Mouse (Mus musculus): ENCODE measurements at regions not wholly inside any gene's neighbourhood (a gene's known extent, or its start where the extent isn't known, plus 50 kb on each side); places are given as distances from the start of the nearest gene placed in this dataset.

DNA sequence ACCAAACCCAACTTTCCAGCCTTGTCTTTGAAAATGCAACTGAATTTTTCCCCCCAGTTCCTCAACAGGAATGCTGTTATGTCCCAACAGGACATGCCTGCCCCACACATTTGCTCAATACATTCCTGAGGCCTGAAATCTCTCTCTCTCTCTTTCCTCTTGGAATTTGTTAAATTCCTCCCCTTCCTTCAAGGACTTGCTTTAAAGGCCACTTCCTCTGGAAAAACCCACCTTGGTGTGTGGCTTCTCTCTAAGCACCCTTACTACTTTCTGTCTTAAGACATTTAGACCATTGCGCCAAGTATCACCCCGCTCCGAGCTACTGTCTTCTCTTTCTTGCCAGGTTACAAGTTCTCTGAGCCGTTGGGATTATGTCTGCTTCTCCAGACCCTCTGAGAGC, 151.2 kb upstream of the Smim15 start:
- Histone ChIP-seq H3K4me1 (ENCODE audit: control insufficient read depth, insufficient read depth, low read length) (no peaks in the 10 kb centered on the region), H3K4me3 (ENCODE audit: insufficient read depth, low read length) (no peak overlapping the region), H3K27ac (ENCODE audit: insufficient read depth, low read length) (no peak overlapping the region)
- TF ChIP-seq CTCF (IDR thresholded peaks at IDR 0.05; ENCODE audit: extremely low read depth, insufficient read depth, low read length) = no peak
- TF ChIP-seq POLR2A (IDR thresholded peaks at IDR 0.05; ENCODE audit: extremely low read depth, insufficient read depth, low read length) = no peak

DNA sequence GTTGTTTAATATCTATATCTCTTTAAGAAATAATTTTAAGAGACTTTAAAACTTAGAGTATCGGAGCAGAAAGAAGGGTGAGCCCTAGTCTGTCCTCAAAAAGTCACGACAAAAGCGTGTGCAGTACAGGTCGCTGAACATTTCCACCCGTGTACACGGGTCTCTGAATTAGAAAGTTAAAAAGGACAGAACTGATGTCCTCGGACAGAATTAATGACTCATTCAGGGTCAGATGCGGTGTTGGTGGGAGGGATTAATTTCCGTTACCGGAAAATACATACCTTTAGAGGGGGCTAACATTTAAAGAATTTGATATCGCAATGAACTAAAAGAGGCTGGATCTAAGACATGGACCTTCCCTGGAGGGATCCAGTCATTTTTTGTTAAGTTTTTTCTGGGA, 152.3 kb upstream of the Smim15 start:
- Histone ChIP-seq H3K4me3 (ENCODE audit: insufficient read depth, low read length) (peak overlapping the region; percentile 74; the same call in 1 of the 2 replicates), H3K27ac (ENCODE audit: insufficient read depth, low read length) (0 out of 2 replicates have a peak overlapping the region, but pooled peaks have one; percentile 100), H3K4me1 (ENCODE audit: control insufficient read depth, insufficient read depth, low read length) (no peaks in the 10 kb centered on the region; the same call in 1 of the 2 replicates)
- TF ChIP-seq CTCF (IDR thresholded peaks at IDR 0.05; ENCODE audit: extremely low read depth, insufficient read depth, low read length) (no peak), POLR2A (IDR thresholded peaks at IDR 0.05; ENCODE audit: extremely low read depth, insufficient read depth, low read length) (no peak)

DNA sequence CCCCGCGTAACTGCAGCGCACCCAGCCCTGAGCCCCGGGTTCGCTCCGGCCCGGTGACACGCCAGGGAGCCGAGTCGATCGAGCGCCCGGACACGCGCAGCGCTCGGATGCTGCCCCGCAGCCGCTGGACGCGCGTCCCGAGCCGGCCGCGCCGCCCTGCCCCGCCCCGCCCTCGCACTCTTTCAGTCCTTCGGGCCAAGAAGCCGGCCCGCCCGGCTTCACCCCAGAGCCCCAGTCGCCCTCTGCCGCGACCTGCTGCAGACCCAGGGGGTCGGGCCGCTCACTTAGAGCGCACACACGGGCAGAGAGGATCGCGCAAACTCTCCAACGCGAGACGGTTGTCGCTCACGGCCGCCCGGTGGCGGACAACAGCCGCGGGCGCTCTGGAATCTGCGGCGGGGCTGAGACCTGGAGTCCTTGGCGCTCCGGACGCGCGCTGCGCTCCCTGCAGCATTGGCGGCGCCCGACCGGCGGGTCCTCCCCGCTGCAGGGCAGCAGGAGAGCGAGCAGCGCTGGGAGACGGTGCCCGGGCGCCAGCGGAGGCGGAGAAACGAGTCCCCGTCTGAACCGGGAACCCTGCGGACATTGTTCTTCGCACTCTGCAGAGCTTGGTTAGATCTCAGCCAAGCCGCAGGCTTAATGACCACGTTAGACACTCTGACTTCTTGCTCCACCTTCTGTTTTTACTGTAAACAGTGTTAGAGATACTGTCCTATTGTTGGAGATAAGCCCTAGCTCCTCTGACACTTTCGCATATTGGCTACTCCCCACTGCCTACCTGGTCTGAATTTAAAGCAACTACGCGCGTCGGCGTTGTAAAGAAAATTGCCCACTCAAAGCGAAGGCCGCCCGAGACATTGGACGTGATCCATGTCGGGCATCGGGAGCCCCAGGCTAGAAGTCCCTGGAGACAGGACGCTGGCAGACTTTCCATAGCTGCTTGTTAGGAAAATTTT, 153.1 kb upstream of the Smim15 start:
- no peaks in the 10 kb centered on the region; the same call in 1 of the 2 replicates for H3K4me1 ChIP-seq (ENCODE audit: control insufficient read depth, insufficient read depth, low read length)
- TF ChIP-seq POLR2A (IDR thresholded peaks at IDR 0.05; ENCODE audit: extremely low read depth, insufficient read depth, low read length) (no peak), CTCF (IDR thresholded peaks at IDR 0.05; ENCODE audit: extremely low read depth, insufficient read depth, low read length) (no peak)
- H3K4me3 ChIP-seq (ENCODE audit: insufficient read depth, low read length) = peak overlapping the region; percentile 74
- peak overlapping the region; percentile 100 for H3K27ac ChIP-seq (ENCODE audit: insufficient read depth, low read length)

DNA sequence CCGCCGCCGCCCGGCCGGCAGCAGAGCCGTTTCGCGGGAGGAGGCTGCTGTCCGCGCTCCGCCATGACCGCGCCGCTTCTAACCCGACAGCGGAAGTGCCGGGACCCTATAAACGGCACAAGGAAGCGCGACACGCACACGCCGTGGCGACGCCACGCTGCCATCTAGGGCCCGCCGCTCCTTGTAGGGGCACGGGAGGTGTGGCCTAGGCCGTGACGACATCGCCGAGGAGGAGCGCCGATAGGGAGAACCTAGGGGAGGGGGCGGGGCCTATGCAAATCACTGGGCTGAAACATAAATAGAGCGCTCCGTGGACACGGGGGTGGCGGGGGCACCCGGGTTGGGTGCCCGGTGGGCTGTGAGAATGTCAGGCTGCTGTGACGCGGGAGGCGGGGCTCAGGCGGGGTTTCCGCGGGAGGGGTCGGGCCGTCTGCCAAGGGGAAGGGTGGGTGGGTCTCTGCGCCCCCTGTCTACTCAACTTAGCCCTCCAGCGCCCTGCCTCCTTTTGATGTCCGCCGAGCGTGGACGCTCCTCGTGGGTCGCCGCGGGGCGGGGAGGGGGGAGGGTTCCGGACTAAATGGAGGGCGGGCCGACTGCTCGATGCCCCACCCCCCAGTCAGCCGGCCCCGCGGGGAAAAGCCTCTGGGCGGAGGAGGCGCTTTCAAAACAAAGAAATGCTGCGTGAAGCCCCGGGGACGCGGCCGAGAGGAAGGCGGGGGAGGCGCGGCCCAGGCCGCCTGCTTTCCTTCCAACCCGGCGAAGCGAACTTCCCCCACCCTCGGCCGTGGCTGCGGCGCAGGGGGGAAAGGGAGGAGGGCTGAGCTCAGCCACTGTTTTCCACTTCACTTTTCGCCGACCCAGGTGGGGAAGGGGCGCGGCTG, 154.0 kb upstream of the Smim15 start:
- peak overlapping the region; percentile 74 for H3K4me3 ChIP-seq (ENCODE audit: insufficient read depth, low read length)
- no peaks in the 10 kb centered on the region; the same call in 1 of the 2 replicates for H3K4me1 ChIP-seq (ENCODE audit: control insufficient read depth, insufficient read depth, low read length)
- TF ChIP-seq CTCF (IDR thresholded peaks at IDR 0.05; ENCODE audit: extremely low read depth, insufficient read depth, low read length) = no peak
- TF ChIP-seq POLR2A (IDR thresholded peaks at IDR 0.05; ENCODE audit: extremely low read depth, insufficient read depth, low read length) = peak; percentile 98
- H3K27ac ChIP-seq (ENCODE audit: insufficient read depth, low read length) = peak overlapping the region; percentile 100

DNA sequence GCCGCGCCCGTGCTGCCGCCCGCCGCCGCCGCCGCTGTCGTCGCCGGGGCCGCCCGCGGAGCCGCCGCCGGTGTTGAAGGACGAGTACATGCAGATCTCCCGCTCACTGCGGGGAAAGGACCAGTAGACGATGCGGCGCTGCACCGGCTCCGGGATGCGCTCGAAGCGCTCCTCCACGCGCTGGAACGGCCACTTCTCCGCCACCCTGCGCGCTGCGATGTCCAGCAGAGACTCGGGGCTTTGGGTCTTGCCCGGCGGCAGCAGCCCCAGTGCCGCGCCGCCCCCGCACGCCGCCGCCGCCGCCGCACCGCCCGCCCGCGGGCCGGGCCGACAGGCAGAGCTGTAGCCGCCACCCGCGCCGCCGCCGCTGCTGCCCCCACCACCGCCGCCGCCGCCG, 154.7 kb upstream of the Smim15 start:
- Histone ChIP-seq H3K4me3 (ENCODE audit: insufficient read depth, low read length) (peak overlapping the region; percentile 74), H3K27ac (ENCODE audit: insufficient read depth, low read length) (peak overlapping the region; percentile 93), H3K4me1 (ENCODE audit: control insufficient read depth, insufficient read depth, low read length) (peaks cover 2% of the 10 kb centered on the region)
- TF ChIP-seq POLR2A (IDR thresholded peaks at IDR 0.05; ENCODE audit: extremely low read depth, insufficient read depth, low read length) (no peak), CTCF (IDR thresholded peaks at IDR 0.05; ENCODE audit: extremely low read depth, insufficient read depth, low read length) (no peak)

DNA sequence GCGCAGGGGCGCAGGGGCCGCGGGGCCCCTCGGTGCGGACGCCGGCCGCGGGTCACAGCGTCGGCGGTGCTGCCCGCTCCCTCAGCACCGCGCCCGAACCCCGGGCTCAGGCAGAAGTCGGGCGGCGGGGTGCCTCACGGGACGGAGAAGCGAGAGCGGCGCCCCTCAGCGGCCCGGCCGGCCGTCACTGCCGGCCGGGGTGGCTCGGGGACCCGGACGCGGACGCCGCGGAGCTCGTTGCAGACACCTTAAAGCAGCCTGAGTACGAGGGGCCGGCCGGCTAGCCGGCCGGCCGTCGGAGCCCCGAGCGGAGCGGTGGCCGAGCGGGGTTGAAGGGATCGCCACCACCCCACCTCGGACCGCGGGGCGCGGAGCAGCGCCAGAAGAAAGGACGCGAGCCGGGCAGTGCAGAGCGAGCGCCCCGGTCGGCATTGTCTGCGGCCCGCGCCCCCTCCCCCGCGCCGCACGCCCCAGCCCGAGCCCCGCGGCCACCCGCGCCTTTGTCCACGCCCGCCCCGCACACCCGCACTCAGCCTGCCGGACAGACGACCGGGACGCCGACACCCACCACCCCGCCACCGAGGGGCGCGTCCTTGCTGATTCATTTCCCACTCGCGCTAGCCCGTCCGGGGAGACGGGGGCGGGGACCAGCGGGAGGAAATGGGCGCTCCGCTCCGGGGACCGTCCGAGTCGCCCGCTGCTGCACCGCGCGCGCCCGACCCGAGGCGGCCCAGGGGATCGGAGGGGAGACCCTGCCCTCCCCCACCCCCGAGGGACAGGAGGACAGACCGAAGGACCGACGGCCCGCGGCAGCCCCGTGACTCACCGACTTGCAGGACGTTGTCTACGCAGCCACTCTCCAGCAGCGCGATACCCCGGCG, 155.4 kb upstream of the Smim15 start:
- Histone ChIP-seq H3K4me3 (ENCODE audit: insufficient read depth, low read length) (peak overlapping the region; percentile 74), H3K4me1 (ENCODE audit: control insufficient read depth, insufficient read depth, low read length) (peaks cover 4% of the 10 kb centered on the region), H3K27ac (ENCODE audit: insufficient read depth, low read length) (peak overlapping the region; percentile 91; the same call in 1 of the 2 replicates)
- no peak for TF ChIP-seq POLR2A (IDR thresholded peaks at IDR 0.05; ENCODE audit: extremely low read depth, insufficient read depth, low read length)
- TF ChIP-seq CTCF (IDR thresholded peaks at IDR 0.05; ENCODE audit: extremely low read depth, insufficient read depth, low read length) = no peak

DNA sequence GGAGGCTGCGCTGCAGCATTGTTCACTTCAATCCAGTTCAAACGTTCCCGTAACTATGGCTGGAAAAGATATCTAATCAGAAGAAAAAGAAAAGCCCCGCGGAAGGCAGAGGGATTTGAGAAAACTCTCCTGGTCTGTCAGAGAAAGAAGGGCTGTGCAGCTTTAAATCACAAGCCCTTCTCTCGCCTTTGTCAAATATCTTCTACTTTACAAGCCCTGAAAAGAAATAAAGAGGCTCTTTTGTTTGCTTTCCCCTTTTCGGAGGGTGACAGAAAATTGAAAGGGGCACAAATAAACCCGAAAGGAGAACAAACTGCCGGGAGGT, 156.1 kb upstream of the Smim15 start:
- peaks cover 4% of the 10 kb centered on the region for H3K4me1 ChIP-seq (ENCODE audit: control insufficient read depth, insufficient read depth, low read length)
- TF ChIP-seq POLR2A (IDR thresholded peaks at IDR 0.05; ENCODE audit: extremely low read depth, insufficient read depth, low read length) = no peak

DNA sequence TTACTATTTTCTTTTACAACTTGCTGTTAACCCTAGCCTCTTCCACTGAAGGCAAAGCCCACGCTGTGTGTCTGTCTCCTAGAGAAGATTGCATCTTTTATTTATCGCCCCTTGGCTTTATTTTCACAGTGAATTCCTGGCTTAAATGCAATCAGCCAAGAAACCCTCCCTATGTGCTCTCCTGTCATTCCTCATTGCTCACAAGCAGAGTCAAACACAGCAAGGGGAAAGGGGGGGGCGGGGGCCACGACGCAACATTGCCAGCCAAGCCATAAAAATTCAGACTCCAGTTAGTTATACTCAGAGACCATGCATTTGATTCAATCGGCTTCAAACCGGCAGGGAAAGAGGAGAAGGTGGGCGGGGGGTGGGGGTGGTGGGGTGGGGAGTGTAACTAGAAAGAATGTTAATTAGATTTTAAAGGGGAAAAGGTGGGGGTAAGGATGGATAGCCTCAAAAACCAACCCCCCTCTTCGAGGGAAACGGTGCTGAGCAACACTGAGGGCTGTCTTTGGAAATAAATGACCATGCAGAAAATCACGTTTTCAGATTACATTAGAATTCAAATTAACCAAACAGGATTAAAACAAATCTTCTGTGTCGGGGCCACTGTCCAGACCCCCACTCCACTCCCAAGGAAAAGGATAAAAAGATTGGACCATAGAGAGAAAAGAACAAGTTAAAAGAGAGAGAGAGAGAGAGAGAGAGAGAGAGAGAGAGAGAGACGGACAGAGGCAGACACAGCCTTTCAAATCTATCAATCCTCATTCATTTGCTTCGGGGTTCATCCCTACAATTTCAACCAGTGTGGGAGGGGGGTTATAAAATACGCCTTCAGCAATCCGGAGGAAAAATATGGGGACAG, 156.6 kb upstream of the Smim15 start:
- peaks cover 4% of the 10 kb centered on the region for H3K4me1 ChIP-seq (ENCODE audit: control insufficient read depth, insufficient read depth, low read length)
- no peak overlapping the region for H3K27ac ChIP-seq (ENCODE audit: insufficient read depth, low read length)
- H3K4me3 ChIP-seq (ENCODE audit: insufficient read depth, low read length) = peak overlapping the region; percentile 74
- TF ChIP-seq CTCF (IDR thresholded peaks at IDR 0.05; ENCODE audit: extremely low read depth, insufficient read depth, low read length) = no peak
- TF ChIP-seq POLR2A (IDR thresholded peaks at IDR 0.05; ENCODE audit: extremely low read depth, insufficient read depth, low read length) = no peak

More for the DNA sequence above, 156.1 kb upstream of the Smim15 start:
- Histone ChIP-seq H3K27ac (ENCODE audit: insufficient read depth, low read length) (no peak overlapping the region), H3K4me3 (ENCODE audit: insufficient read depth, low read length) (peak overlapping the region; percentile 74)

Data from cortical plate, adult 2 months (tissue).